Mouse (Mus musculus) kidney, embryonic 15.5 days (tissue): ENCODE measurements around the gene Gm29797. TPM values are rescaled to one million over a fixed set of nuclear protein-coding genes. Genes with fewer than 3 reads are reported as not detected.

Experiments used
- ATAC-seq: fragments of 200-750 bp; cut with Nextera tagmentation; replicated peaks from 2 replicates; pipeline ENCODE4 v1.8.0; 2017; ENCODE audit warnings: moderate TSS enrichment; ENCODE audit not compliant: low FRiP score
- H3K27ac ChIP-seq: fragments of 300-500 bp; sonication (generic); 2 replicates; pipeline ENCODE4 v1.5.1; 2015; ENCODE audit warnings: mild to moderate bottlenecking, inconsistent platforms
- H3K27me3 ChIP-seq: fragments of 300-500 bp; sonication (generic); 2 replicates; pipeline ENCODE4 v1.6.1; 2015; ENCODE audit warnings: inconsistent platforms
- H3K36me3 ChIP-seq: fragments of 300-500 bp; sonication (generic); 2 replicates; pipeline ENCODE4 v1.6.1; 2015; ENCODE audit warnings: inconsistent platforms
- H3K4me1 ChIP-seq: fragments of 300-500 bp; sonication (generic); 2 replicates; pipeline ENCODE4 v1.6.1; 2015; ENCODE audit warnings: inconsistent platforms
- H3K4me2 ChIP-seq: fragments of 300-500 bp; sonication (generic); 2 replicates; pipeline ENCODE4 v1.6.1; 2015; ENCODE audit warnings: moderate library complexity, mild to moderate bottlenecking, inconsistent platforms
- H3K4me3 ChIP-seq: fragments of 300-500 bp; sonication (generic); replicated peaks from 2 replicates; pipeline ENCODE4 v1.5.1; 2015; ENCODE audit warnings: mild to moderate bottlenecking, inconsistent platforms
- H3K9ac ChIP-seq: fragments of 300-500 bp; sonication (generic); 2 replicates; pipeline ENCODE4 v1.6.1; 2015; ENCODE audit warnings: mild to moderate bottlenecking, inconsistent platforms
- H3K9me3 ChIP-seq: fragments of 300-500 bp; sonication (generic); replicated peaks from 2 replicates; pipeline ENCODE4 v1.6.1; 2016; ENCODE audit warnings: inconsistent platforms
- WGBS: fragments of 180-500 bp; shearing (Covaris S2); methylation state at CpG from one replicate; pipeline ENCODE4 v1.1.7; 2015; ENCODE audit warnings: mixed read lengths; 5-methylcytosine and 5-hydroxymethylcytosine counted together
- polyA plus RNA-seq: library from polyadenylated mRNA; unstranded; fragments of >200 nt; fragmentation: Nextera tagmentation; extraction: Ambion mirVana; gene quantifications from 2 replicates; pipeline ENCODE4 v1.2.1, GENCODE M21; 2015

Gm29797 gene
- polyA plus RNA-seq, 1 experiment from 2014 or later, result 0.21 TPM

DNA sequence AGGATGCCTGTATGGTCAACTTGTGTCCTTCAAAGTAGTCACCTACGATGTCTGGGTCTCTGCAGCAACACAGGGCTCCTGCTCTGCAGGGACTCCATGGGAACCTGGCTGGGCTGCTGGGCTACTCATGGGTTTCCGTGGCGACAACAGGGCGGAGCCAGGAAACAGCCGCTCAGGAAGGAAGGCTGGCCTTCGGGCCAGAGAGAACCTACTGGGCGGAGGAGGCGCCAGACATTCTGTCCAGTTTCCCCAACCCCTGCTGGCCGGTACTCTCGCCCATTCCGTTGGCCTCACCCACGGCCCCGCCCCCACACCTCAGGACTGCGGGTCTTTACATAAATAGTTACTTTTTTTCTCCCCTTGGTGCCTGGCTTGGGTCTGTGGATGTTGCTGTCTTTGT, 18.6 kb downstream of the Gm29797 start:
- Histone ChIP-seq H3K4me2 (peak overlapping the region; percentile 55), H3K27ac (peak overlapping the region; percentile 77), H3K4me3 (peak overlapping the region; percentile 31), H3K36me3 (no peaks in the 10 kb centered on the region), H3K27me3 (peaks cover 41% of the 10 kb centered on the region), H3K4me1 (peaks cover 47% of the 10 kb centered on the region), H3K9me3 (no peaks in the 10 kb centered on the region), H3K9ac (0 out of 2 replicates have a peak overlapping the region, but pooled peaks have one; percentile 18)
- WGBS, result 3% methylated on average over 14 of the region's 14 CpGs
- ATAC-seq, result peak; percentile 40

DNA sequence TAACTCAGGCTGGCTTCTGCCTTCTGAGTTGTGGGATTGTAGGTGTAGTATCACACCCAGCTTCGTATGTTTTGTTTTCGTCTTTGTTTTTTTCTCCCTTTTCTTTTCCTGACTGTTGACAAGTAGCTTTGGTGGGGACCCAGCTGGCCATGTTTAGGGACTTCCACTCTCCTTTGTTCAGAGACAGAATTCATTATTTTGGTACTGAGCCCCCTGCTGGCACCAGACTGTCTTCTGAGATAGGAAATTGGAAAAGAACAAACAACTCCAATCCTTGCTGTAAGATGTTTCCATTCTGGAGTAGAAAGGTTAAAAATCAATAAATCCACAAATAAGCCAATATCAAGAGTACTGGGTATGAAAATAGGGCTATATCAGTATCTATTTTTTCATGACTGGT, 19.6 kb downstream of the Gm29797 start:
- Histone ChIP-seq H3K36me3 (no peaks in the 10 kb centered on the region), H3K4me3 (no peak overlapping the region), H3K9me3 (no peaks in the 10 kb centered on the region), H3K27ac (peak overlapping the region; percentile 77), H3K4me2 (no peak overlapping the region), H3K9ac (no peak overlapping the region), H3K4me1 (peaks cover 46% of the 10 kb centered on the region), H3K27me3 (peaks cover 32% of the 10 kb centered on the region)
- 44% methylated on average over 2 of the region's 2 CpGs for WGBS
- ATAC-seq, result no peak

DNA sequence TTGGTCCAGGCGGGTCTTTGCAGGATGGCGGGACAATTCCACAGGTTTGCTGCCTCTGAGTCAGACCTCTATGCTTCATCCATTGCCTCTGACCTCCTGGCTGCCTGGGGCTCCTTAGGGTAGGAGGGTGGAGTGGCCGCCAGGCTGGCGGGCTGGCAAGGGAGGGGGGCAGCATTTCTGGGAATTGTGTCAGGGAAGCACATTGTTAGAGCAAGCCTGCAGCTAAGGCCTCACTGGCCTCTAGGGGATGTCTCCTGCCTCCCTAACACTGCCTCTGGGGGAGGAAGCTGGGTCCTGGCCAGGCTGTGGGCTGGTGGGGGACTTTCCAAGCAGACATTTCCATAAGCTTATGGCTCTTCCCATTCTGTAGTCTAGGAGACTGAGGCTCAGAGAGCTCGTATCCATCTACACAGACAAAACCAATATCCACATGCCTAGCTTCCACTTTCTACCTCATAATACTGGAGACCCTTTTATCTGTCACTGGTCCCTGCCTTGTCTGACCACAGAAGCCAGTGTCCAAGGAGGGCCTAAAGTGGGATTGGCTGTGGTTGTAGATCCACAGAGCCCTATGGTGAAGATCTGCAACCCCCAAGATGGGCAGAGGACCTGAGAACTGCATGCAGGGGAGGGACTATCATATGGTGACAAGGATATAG, 20.4 kb downstream of the Gm29797 start:
- H3K27me3 ChIP-seq, result peaks cover 24% of the 10 kb centered on the region
- H3K4me3 ChIP-seq, result no peak overlapping the region
- WGBS, result 65% methylated on average over 5 of the region's 5 CpGs
- peaks cover 43% of the 10 kb centered on the region for H3K4me1 ChIP-seq
- ATAC-seq, result no peak
- H3K4me2 ChIP-seq, result no peak overlapping the region
- H3K27ac ChIP-seq, result peak overlapping the region; percentile 77
- H3K9ac ChIP-seq, result no peak overlapping the region
- no peaks in the 10 kb centered on the region for H3K36me3 ChIP-seq
- no peaks in the 10 kb centered on the region for H3K9me3 ChIP-seq

DNA sequence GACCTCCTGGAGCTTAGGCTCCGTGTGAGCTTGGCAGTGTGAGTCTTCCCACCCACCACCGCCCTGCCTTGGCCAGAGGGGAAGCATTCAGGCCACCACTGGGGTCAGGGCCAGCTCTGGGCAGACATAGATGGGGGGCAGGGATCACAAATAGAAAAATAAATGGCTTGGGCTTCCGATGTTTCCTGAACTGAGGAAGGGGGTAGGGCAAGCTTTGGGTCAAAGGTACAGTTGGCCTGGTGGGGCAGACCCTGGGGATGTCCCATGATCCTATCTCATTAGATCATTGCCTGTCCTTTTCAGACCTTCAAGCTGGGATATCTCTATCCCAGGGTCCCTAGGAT, 20.9 kb downstream of the Gm29797 start:
- Histone ChIP-seq H3K9me3 (no peaks in the 10 kb centered on the region), H3K4me2 (no peak overlapping the region), H3K4me1 (peaks cover 43% of the 10 kb centered on the region), H3K27me3 (peaks cover 19% of the 10 kb centered on the region), H3K27ac (peak overlapping the region; percentile 77), H3K36me3 (no peaks in the 10 kb centered on the region), H3K9ac (no peak overlapping the region), H3K4me3 (no peak overlapping the region)
- no peak for ATAC-seq
- WGBS, result 48% methylated on average over 3 of the region's 3 CpGs

DNA sequence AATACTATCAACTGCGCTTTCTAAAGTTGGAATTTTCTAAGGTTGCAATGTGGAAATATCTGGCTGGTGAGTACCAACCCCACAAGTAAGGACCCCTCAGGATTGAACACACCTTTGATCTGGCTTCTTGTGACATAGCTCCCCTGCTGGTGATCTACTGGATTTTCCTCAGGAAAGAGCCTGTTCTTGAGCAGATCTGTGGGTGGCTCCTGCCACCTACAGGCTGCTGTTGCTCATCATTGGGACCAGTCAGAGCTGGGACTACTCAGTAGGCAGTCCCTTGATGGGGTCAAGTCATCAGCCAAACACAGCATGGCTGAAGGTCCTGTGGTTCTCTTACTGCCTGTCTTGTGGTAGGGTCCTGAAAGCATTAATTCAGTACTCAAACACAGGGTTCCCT, 21.9 kb downstream of the Gm29797 start:
- WGBS, result 54% methylated on average over 1 of the region's 1 CpGs

DNA sequence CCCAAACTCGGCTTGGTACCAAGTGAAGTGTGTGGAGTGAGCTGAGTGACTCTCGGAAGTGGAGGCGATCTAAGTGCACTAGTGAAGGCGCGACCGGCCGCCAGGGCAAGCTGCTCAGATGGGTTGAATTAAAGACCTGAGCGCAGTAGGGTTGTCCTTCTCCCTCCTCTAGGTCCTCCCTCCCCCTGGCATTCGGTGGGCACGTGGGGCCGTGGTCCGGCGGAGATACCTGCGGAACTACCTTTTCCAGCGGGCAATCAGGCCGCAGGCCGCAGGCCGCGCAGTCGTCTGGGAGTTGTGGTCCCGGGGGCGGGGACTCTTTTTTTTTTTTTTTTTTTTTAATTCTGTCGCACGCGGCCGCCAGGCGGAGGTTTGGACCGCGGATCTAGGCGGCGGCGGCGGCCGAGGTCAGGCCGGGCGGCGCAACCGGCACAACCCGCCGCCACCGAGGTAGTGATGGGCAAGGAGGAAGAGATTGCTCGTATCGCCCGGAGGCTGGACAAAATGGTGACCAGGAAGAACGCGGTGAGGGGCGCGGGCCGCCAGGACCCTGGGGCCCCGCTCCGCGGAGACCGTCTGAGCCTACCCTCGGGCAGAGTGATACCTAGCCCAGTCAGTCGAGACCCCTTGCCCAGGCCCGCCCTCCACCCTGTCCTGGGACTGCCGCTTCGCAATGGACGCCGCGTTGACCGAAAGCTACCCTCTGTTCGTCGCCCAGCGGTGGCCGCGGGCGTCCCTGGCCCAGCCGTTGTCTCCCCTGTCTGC, 23.3 kb downstream of the Gm29797 start, which contains the start of gene Tcea2:
Gene Tcea2 (plus strand): TSS at position 360 of the 765 bp plus-strand sequence.
- H3K27ac ChIP-seq, result peak within 1 kb of the TSS; percentile 74
- H3K27me3 ChIP-seq, result no peaks in the 10 kb centered on the region
- under 1% methylated on average over 67 of the region's 69 CpGs for WGBS
- peak within 1 kb of the TSS; percentile 91 for H3K4me2 ChIP-seq
- H3K9ac ChIP-seq, result peak within 1 kb of the TSS; percentile 78
- ATAC-seq, result peak; percentile 59
- peaks cover 28% of the 10 kb centered on the region for H3K4me1 ChIP-seq
- no peaks in the 10 kb centered on the region for H3K36me3 ChIP-seq
- no peaks in the 10 kb centered on the region for H3K9me3 ChIP-seq
- H3K4me3 ChIP-seq, result peak within 1 kb of the TSS; percentile 71

More for the DNA sequence above, 21.9 kb downstream of the Gm29797 start:
- no peak overlapping the region for H3K27ac ChIP-seq
- peak; percentile 70 for ATAC-seq
- H3K9me3 ChIP-seq, result no peaks in the 10 kb centered on the region
- no peak overlapping the region for H3K9ac ChIP-seq
- peaks cover 37% of the 10 kb centered on the region for H3K4me1 ChIP-seq
- H3K4me3 ChIP-seq, result no peak overlapping the region
- H3K36me3 ChIP-seq, result no peaks in the 10 kb centered on the region
- H3K4me2 ChIP-seq, result no peak overlapping the region
- peaks cover 8% of the 10 kb centered on the region for H3K27me3 ChIP-seq

DNA sequence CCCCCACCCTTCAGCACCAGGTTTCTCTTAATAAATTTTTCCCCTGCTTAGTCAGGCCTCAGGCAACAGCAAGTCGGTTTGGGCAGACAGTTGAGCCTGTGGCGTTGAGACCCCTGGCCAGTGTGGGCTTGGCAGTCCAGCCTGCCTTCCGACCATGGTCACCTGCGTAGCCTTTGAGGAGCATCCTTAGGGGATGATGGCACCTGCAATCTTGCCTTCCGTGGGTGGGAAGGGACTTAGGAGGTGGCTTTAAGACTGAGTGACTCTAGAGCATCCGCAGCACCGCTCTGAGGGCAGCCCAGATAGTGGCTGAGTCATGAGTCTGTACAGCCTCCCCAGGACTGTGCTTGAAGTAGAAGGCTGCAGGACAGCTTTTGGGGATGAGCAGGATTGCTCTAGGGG, 23.9 kb downstream of the Gm29797 start:
- peak overlapping the region; percentile 71 for H3K4me3 ChIP-seq
- H3K9me3 ChIP-seq, result no peaks in the 10 kb centered on the region
- H3K4me1 ChIP-seq, result peaks cover 22% of the 10 kb centered on the region
- H3K36me3 ChIP-seq, result no peaks in the 10 kb centered on the region
- peak overlapping the region; percentile 78 for H3K9ac ChIP-seq
- ATAC-seq, result peak; percentile 16
- WGBS, result 14% methylated on average over 7 of the region's 7 CpGs
- H3K27ac ChIP-seq, result peak overlapping the region; percentile 52
- no peaks in the 10 kb centered on the region for H3K27me3 ChIP-seq
- H3K4me2 ChIP-seq, result peak overlapping the region; percentile 91

DNA sequence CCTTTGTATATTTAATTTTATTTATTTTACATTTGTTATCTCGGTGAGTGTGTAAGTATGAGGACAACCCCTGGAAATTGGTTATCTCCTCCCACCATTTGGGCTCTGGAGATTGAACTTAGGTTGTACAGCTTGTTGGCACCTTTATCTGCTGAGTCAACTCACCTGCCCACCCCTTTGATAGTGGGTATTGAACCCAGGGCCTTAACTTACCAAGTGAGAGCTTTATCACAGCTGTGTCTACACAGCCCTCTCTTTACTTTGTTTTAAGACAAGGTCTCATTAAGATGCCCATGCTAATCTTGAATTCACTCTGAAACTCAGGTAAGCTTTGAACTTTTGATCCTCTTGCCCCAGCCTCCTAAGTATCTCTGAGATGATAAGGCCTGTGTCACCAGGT, 25.1 kb downstream of the Gm29797 start:
- Histone ChIP-seq H3K9ac (no peak overlapping the region), H3K4me1 (peaks cover 16% of the 10 kb centered on the region), H3K27me3 (no peaks in the 10 kb centered on the region), H3K4me3 (no peak overlapping the region), H3K9me3 (no peaks in the 10 kb centered on the region), H3K4me2 (no peak overlapping the region), H3K27ac (no peak overlapping the region), H3K36me3 (peaks cover 11% of the 10 kb centered on the region)
- 93% methylated on average over 1 of the region's 1 CpGs for WGBS
- ATAC-seq, result no peak

DNA sequence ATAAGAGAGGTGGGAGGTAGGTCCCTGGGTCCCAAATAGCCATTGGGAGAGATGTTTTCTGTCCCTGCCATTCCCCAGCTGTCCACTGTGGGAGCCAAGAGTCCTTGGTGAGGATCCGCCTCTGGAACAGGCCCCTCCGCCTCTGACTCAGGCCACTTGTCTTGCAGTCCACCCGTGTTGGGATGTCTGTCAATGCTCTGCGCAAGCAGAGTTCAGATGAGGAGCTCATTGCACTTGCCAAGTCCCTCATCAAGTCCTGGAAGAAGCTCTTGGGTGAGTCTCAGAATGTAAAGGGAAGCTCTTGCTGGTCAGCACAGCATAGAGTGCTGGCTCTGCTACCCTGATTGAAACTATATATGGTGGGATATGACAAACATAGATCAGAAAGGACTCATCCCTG, 26.5 kb downstream of the Gm29797 start:
- no peak for ATAC-seq
- H3K4me1 ChIP-seq, result peaks cover 16% of the 10 kb centered on the region
- 64% methylated on average over 4 of the region's 4 CpGs for WGBS
- H3K4me2 ChIP-seq, result no peak overlapping the region
- H3K9me3 ChIP-seq, result no peaks in the 10 kb centered on the region
- H3K27me3 ChIP-seq, result no peaks in the 10 kb centered on the region
- H3K36me3 ChIP-seq, result peaks cover 25% of the 10 kb centered on the region
- no peak overlapping the region for H3K27ac ChIP-seq
- H3K4me3 ChIP-seq, result no peak overlapping the region
- H3K9ac ChIP-seq, result no peak overlapping the region

DNA sequence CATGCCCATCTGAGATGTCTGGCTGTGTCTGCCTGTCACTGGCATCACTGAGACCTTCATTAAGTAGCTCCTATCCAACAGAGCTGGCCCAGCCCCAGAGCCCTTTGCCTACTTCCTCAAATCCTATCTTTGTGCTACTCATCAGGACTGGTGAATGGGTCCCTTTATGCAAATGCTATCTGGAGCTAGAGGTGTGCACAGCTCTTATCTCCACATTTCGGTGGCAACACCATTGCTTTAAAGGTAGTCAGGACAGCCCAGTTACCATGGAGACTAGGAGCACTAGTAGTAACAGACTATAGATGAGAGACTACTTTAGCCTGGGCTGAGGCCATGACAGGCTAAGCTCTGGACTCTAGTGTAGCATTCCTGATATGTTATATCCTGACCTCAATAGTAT, 27.9 kb downstream of the Gm29797 start:
- Histone ChIP-seq H3K4me2 (no peak overlapping the region), H3K27me3 (no peaks in the 10 kb centered on the region), H3K4me3 (no peak overlapping the region), H3K4me1 (peaks cover 11% of the 10 kb centered on the region), H3K9me3 (no peaks in the 10 kb centered on the region), H3K27ac (no peak overlapping the region), H3K36me3 (peaks cover 38% of the 10 kb centered on the region), H3K9ac (no peak overlapping the region)
- ATAC-seq, result no peak
- WGBS, result 89% methylated on average over 1 of the region's 1 CpGs

DNA sequence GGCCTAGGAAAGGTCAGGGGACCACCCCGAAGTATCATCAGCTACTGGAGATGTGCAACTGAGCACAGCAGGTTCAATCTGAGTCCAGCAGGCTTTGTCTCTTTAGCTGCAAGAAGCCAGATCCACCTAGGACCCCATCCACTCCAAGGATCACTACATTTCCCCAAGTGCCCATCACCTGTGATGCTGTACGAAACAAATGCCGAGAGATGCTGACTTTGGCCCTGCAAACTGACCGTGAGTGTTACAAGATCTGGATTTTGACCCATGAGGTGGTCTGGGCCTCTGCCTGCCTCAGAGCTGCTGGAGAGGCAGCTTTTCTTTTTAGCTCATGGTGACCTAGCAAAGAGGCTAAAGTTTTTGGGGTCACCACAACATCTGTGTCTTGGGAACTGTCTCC, 28.9 kb downstream of the Gm29797 start:
- Histone ChIP-seq H3K36me3 (peaks cover 46% of the 10 kb centered on the region), H3K4me3 (no peak overlapping the region), H3K4me2 (no peak overlapping the region), H3K27me3 (no peaks in the 10 kb centered on the region), H3K27ac (no peak overlapping the region), H3K9ac (no peak overlapping the region), H3K9me3 (no peaks in the 10 kb centered on the region), H3K4me1 (peaks cover 8% of the 10 kb centered on the region)
- WGBS, result 94% methylated on average over 4 of the region's 4 CpGs
- ATAC-seq, result no peak

DNA sequence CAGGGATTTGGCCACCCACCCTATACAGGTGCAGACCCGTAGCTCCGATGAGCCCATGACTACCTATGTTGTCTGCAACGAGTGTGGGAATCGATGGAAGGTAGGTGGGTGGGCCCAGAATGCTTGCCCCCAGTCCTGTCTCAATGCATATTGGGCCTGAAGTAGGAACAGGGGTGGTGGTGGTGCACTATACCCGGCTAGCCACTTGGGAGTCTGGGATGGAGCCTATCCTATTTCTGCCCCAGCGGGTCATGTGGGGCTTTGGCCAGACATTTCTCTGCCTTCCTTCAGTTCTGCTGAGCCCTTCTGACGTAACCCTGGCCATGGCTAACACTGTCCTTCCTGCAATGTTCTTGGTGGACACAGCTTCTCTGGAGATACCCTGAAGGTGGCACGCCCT, 30.8 kb downstream of the Gm29797 start:
- Histone ChIP-seq H3K9ac (no peak overlapping the region), H3K27ac (no peak overlapping the region), H3K36me3 (peaks cover 46% of the 10 kb centered on the region), H3K27me3 (no peaks in the 10 kb centered on the region), H3K9me3 (no peaks in the 10 kb centered on the region), H3K4me1 (peaks cover 6% of the 10 kb centered on the region), H3K4me3 (no peak overlapping the region), H3K4me2 (no peak overlapping the region)
- no peak for ATAC-seq
- 92% methylated on average over 8 of the region's 8 CpGs for WGBS
